Mouse (Mus musculus) ES-E14 (cell line): Measurements from ENCODE around the gene Thrap3. TPM values are rescaled to one million over a fixed set of nuclear protein-coding genes. Genes with fewer than 3 reads are reported as not detected.

ENCODE experiments used
- DNase-seq: peaks from one replicate; pipeline ENCODE4 v3.0.0-alpha.2; 2013; ENCODE audit warnings: low read depth, low spot score
- H3K27ac ChIP-seq: 2 replicates; pipeline ENCODE4 v1.5.1; 2012; ENCODE audit warnings: low read depth, mild to moderate bottlenecking, low read length, moderate library complexity, mixed read lengths; ENCODE audit not compliant: poor library complexity, insufficient read depth, severe bottlenecking
- H3K36me3 ChIP-seq: 2 replicates; pipeline ENCODE4 v1.6.1; 2012; ENCODE audit warnings: mild to moderate bottlenecking, low read length, moderate library complexity, mixed read lengths; ENCODE audit not compliant: control insufficient read depth, poor library complexity, insufficient read depth, severe bottlenecking
- H3K4me1 ChIP-seq, 2 experiments: fragments of 150-350 bp in 1 of 2; sonication (generic) in 1 of 2; 2 replicates each; pipeline ENCODE4 v1.6.1; 2012; ENCODE audit warnings: low read length in 2 of 2, mild to moderate bottlenecking in 1 of 2, mixed read lengths in 1 of 2; ENCODE audit not compliant: control insufficient read depth in 2 of 2, insufficient read depth in 2 of 2, poor library complexity in 1 of 2
- H3K4me3 ChIP-seq, 2 experiments: fragments of 150-350 bp in 1 of 2; sonication (generic) in 1 of 2; 2 replicates each; pipeline ENCODE4 v1.5.1; 2012; ENCODE audit warnings: low read length in 2 of 2, low read depth in 1 of 2, mild to moderate bottlenecking in 1 of 2, mixed read lengths in 1 of 2; ENCODE audit not compliant: insufficient read depth in 1 of 2, poor library complexity in 1 of 2, severe bottlenecking in 1 of 2
- H3K9ac ChIP-seq: 2 replicates; pipeline ENCODE4 v1.6.1; 2012; ENCODE audit warnings: low read depth, mild to moderate bottlenecking, low read length, mixed read lengths; ENCODE audit not compliant: poor library complexity, insufficient read depth, severe bottlenecking
- H3K9me3 ChIP-seq: fragments of 150-350 bp; sonication (generic); 2 replicates; pipeline ENCODE4 v1.6.1; 2012; ENCODE audit warnings: low read depth, mild to moderate bottlenecking, low read length; ENCODE audit not compliant: control insufficient read depth, insufficient read depth
- CHD2 ChIP-seq: IDR thresholded peaks from 2 replicates; pipeline ENCODE4 v1.6.1; 2014; ENCODE audit warnings: mild to moderate bottlenecking, low read depth, low read length, inconsistent platforms
- HCFC1 ChIP-seq: IDR thresholded peaks from 2 replicates; pipeline ENCODE4 v1.6.1; 2012; ENCODE audit warnings: low read length, inconsistent platforms, borderline replicate concordance; ENCODE audit not compliant: insufficient read depth
- MAFK ChIP-seq: IDR thresholded peaks from 2 replicates; pipeline ENCODE4 v1.6.1; 2014; ENCODE audit warnings: mild to moderate bottlenecking, low read depth, low read length, inconsistent platforms; ENCODE audit not compliant: insufficient read depth
- ZC3H11A ChIP-seq: IDR thresholded peaks from 2 replicates; pipeline ENCODE4 v1.6.1; 2012; ENCODE audit warnings: low read depth, mild to moderate bottlenecking, inconsistent platforms, low read length, borderline replicate concordance
- ZNF384 ChIP-seq: IDR thresholded peaks from 2 replicates; pipeline ENCODE4 v1.6.1; 2012; ENCODE audit warnings: low read depth, low read length, inconsistent platforms
- in situ Hi-C, 2 experiments: fragments of 600-800 bp; cut with MboI; formaldehyde crosslinking; loops; one replicate each; pipeline ENCODE4 v1.15.1; 2025; ENCODE audit warnings: low sequenced_read_pairs in 2 of 2, inconsistent platforms in 1 of 2; ENCODE audit not compliant: unreplicated experiment in 2 of 2
- total RNA-seq: library from RNA; depleted of rRNA; stranded (reverse); fragments of 300-350 nt; gene quantifications from 2 replicates; pipeline ENCODE4 v1.2.3, GENCODE M21; 2012

The Thrap3 gene
- total RNA-seq, 1 experiment, result 211 TPM

DNA sequence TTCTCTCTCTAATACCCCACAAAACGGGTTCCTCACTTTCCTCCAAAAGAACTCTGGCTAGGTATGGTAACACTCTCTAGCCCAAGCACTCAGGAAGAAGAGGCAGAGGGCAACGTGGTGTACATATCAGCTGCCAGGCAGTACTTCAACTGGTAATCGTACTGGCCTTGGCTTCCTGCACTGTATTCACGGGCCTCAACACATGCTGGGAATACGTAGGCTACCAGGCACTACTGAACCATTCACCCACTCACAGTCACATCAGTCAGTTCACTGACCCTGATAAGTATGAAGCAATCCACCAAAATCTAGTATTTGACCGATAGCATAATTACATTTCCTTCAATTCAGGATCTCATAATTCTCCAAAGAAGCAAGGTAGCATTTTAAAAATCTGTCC is 3.0 kb downstream of the Thrap3 start:
- TF ChIP-seq CHD2 (no peak), HCFC1 (no peak), ZNF384 (0 out of 2 replicates have a peak, but pooled peaks have one; percentile 26), ZC3H11A (no peak), MAFK (no peak)
- peaks cover 8% of the 10 kb centered on the region; the same call in 1 of the 2 replicates for H3K36me3 ChIP-seq
- peak overlapping the region; percentile 8 to 46; a peak in 2 of 4 replicates for H3K4me3 ChIP-seq
- DNase-seq, result no peak
- H3K9me3 ChIP-seq, result no peaks in the 10 kb centered on the region
- H3K27ac ChIP-seq, result no peak overlapping the region
- peak overlapping the region; percentile 41; the same call in 1 of the 2 replicates for H3K9ac ChIP-seq
- in situ Hi-C loops, result no loop called here
- peaks cover 9 to 14% of the 10 kb centered on the region in 2 experiments for H3K4me1 ChIP-seq

GRCm38 (mm10) chr4:126197485-126197884 is 5.1 kb downstream of the Thrap3 start:
- no peak overlapping the region for H3K27ac ChIP-seq
- TF ChIP-seq MAFK (no peak), ZC3H11A (no peak), ZNF384 (no peak), CHD2 (no peak), HCFC1 (no peak)
- no peak overlapping the region; the same call in 1 of the 2 replicates for H3K9ac ChIP-seq
- no peak for DNase-seq
- no peaks in the 10 kb centered on the region for H3K9me3 ChIP-seq
- peaks cover 12% of the 10 kb centered on the region for H3K36me3 ChIP-seq
- in situ Hi-C loops, result no loop called here
- H3K4me1 ChIP-seq, result peaks cover 0 to 6% of the 10 kb centered on the region in 2 experiments; a peak in 3 of 4 replicates
- no peak overlapping the region for H3K4me3 ChIP-seq

DNA sequence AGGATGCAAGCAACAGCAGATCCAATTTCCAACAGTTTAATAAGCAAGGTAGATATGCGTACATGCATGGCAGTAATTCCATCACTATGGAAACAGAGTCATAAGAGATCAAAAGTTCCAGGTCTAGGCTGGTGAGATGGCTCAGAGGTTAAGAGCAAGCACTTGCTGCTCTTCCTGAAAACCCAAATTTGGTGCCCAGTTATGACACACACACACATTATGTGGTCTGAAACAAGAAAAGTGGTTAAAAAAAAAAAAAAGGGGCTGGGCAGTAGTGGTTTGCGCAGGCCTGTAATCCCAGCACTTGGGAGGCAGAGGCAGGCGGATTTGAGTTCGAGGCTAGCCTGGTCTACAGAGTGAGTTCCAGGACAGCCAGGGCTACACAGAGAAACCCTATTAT is 7.6 kb downstream of the Thrap3 start:
- peaks cover 13% of the 10 kb centered on the region for H3K36me3 ChIP-seq
- in situ Hi-C loops, result no loop called here
- no peak overlapping the region for H3K9ac ChIP-seq
- H3K9me3 ChIP-seq, result no peaks in the 10 kb centered on the region
- TF ChIP-seq MAFK, result no peak
- TF ChIP-seq ZNF384, result no peak
- no peak for DNase-seq
- peaks cover 0 to 2% of the 10 kb centered on the region in 2 experiments; a peak in 3 of 4 replicates for H3K4me1 ChIP-seq
- H3K4me3 ChIP-seq, result no peak overlapping the region
- H3K27ac ChIP-seq, result no peak overlapping the region

- DNase-seq, result no peak
- TF ChIP-seq ZNF384 (no peak), CHD2 (no peak), MAFK (no peak), HCFC1 (no peak), ZC3H11A (no peak)
- in situ Hi-C loops, result no loop called here
- Histone ChIP-seq H3K9ac (no peak overlapping the region), H3K9me3 (no peaks in the 10 kb centered on the region), H3K4me3 (no peak overlapping the region), H3K4me1 (no peaks in the 10 kb centered on the region; a peak in 2 of 4 replicates), H3K27ac (no peak overlapping the region), H3K36me3 (peaks cover 13% of the 10 kb centered on the region)
Observed at GRCm38 (mm10) chr4:126194216-126194615, 8.3 kb downstream of the Thrap3 start.

- TF ChIP-seq MAFK (no peak), CHD2 (no peak), ZNF384 (no peak), ZC3H11A (no peak), HCFC1 (no peak)
- no peak overlapping the region for H3K27ac ChIP-seq
- no peak overlapping the region for H3K9ac ChIP-seq
- no peaks in the 10 kb centered on the region; a peak in 1 of 4 replicates for H3K4me1 ChIP-seq
- no peak for DNase-seq
- peaks cover 10% of the 10 kb centered on the region for H3K36me3 ChIP-seq
- in situ Hi-C loops, result no loop called here
- H3K9me3 ChIP-seq, result no peaks in the 10 kb centered on the region
- H3K4me3 ChIP-seq, result no peak overlapping the region
Observed at GRCm38 (mm10) chr4:126190636-126191035, 11.9 kb downstream of the Thrap3 start.
